Mouse (Mus musculus): ENCODE measurements around the gene Tfrc. TPM values are rescaled to one million over a fixed set of nuclear protein-coding genes. Genes with fewer than 3 reads are reported as not detected.
"Not testable (repeated sequence)": the region's sequence is repeated elsewhere in the genome, so short reads cannot be mapped to it uniquely, and the experiment has no call there.

The Tfrc gene
- polyA plus RNA-seq, 1 experiment = 38.0 TPM

DNA sequence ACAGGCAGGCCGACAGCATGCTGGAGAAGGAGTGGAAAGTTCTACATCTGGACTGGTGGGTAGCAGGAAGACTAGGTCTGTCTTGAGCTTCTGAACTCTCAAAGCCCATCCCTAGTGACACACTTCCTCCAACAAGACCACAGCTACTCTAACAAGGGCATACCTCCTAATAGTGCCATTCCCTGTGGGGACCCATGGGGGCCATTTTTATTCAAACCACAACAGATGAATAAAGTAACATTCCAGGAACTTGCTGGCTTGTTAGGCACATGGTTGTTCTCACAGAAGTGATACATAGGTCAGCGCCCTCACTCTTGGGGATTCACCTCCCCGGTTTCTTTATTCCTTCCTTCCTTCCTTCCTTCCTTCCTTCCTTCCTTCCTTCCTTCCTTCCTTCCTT, 27.6 kb downstream of the Tfrc start:
- H3K27ac ChIP-seq (ENCODE audit: insufficient read depth, low read length) = no peak overlapping the region
- H3K4me1 ChIP-seq (ENCODE audit: control insufficient read depth, insufficient read depth, low read length) = peaks cover 14% of the 10 kb centered on the region
- no peak overlapping the region for H3K4me3 ChIP-seq (ENCODE audit: insufficient read depth, low read length)
- TF ChIP-seq POLR2A (IDR thresholded peaks at IDR 0.05; ENCODE audit: low read depth, low read length) (no peak), CTCF (IDR thresholded peaks at IDR 0.05; ENCODE audit: borderline replicate concordance, insufficient read depth, low read length) (no peak)

DNA sequence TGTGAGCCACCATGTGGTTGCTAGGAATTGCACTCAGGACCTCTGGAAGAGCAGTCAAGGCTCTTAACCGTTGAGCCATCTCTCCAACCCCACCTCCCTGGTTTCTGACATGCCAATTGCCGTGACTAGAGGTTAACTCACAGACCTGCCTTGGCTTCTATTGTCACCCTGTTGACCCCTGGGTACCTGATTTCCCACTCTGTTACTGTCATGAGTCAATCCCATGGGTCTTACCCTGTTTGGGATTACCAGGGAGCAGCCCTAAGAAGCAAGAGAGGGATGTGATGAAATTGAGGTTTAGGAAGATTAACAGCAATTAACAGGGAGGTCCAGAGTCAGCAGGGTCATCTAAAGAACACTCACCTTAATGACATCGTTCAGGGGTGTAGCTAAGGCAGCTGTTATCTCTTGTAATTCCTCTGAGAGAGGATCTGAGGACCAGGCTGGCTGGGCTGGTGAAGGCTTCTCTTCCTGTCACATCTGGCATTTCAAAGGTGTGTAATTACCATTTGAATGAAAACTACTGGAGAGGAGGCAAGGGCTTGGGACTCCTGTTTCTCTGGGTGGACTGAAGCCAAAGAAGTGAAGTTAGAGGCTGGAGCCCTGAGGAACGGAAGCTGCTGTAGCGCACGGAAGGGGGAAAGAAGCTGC, 28.3 kb downstream of the Tfrc start:
- TF ChIP-seq CTCF (IDR thresholded peaks at IDR 0.05; ENCODE audit: borderline replicate concordance, insufficient read depth, low read length) = no peak
- TF ChIP-seq POLR2A (IDR thresholded peaks at IDR 0.05; ENCODE audit: low read depth, low read length) = no peak
- Histone ChIP-seq H3K4me1 (ENCODE audit: control insufficient read depth, insufficient read depth, low read length) (peaks cover 18% of the 10 kb centered on the region), H3K27ac (ENCODE audit: insufficient read depth, low read length) (no peak overlapping the region), H3K4me3 (ENCODE audit: insufficient read depth, low read length) (no peak overlapping the region)

DNA sequence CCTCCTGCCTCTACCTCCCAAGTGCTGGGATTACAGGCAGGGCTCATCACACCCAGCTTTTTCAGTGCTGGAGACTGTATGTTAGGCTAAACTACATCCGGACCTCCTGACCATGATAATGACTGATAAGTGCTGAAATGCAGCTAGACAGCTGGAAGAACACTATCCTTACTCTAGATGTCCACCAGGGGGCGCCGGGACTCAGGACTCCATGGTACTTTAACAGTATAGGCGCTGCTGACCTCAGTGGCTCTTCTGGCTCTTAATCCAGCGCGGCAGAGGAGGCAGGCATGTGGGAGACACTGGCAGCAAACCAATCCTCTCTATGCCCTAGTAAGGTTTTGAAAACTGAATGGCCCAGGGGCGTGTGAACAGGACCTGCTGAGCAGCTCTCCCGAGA, 29.8 kb downstream of the Tfrc start:
- Histone ChIP-seq H3K4me3 (ENCODE audit: insufficient read depth, low read length) (no peak overlapping the region), H3K27ac (ENCODE audit: insufficient read depth, low read length) (peak overlapping the region; percentile 97), H3K4me1 (ENCODE audit: control insufficient read depth, insufficient read depth, low read length) (peaks cover 18% of the 10 kb centered on the region)
- TF ChIP-seq CTCF (IDR thresholded peaks at IDR 0.05; ENCODE audit: borderline replicate concordance, insufficient read depth, low read length) (peak; percentile 42; the same call in 1 of the 2 replicates), POLR2A (IDR thresholded peaks at IDR 0.05; ENCODE audit: low read depth, low read length) (no peak)

DNA sequence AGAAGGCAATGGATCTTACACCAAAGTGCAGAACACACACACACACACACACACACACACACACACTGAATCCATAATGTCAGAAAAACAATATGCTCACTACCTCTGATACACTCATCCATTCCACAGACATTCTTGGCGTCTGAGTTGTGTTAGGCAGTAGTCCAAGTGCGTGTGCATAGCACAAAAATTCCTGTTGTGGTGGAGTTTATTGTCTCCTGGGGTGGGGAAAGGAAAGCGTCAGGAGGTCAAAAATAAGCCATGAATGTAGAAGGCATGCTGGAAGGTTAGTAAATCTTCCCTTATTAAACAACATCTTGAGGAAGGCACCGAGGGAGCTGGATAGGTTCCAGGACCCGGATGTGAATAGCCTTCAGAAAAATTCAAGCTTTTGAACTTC, 31.4 kb downstream of the Tfrc start:
- Histone ChIP-seq H3K4me1 (ENCODE audit: control insufficient read depth, insufficient read depth, low read length) (peaks cover 18% of the 10 kb centered on the region), H3K27ac (ENCODE audit: insufficient read depth, low read length) (peak overlapping the region; percentile 97), H3K4me3 (ENCODE audit: insufficient read depth, low read length) (no peak overlapping the region)
- no peak for TF ChIP-seq CTCF (IDR thresholded peaks at IDR 0.05; ENCODE audit: borderline replicate concordance, insufficient read depth, low read length)
- peak; percentile 53; the same call in 1 of the 2 replicates for TF ChIP-seq POLR2A (IDR thresholded peaks at IDR 0.05; ENCODE audit: low read depth, low read length)

DNA sequence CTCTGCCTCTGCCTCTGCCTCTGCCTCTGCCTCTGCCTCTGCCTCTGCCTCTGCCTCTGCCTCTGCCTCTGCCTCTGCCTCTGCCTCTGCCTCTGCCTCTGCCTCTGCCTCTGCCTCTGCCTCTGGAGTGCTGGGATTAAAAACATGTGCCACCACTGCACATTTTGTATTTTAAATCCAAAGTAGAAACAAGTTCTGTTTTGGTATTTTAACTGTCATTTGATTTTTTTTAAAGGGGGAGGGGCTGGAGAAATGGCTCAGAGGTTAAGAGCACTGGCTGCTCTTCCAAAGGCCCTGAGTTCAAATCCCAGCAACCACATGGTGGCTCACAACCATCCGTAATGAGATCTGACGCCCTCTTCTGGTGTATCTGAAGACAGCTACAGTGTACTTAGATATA, 32.0 kb downstream of the Tfrc start:
- H3K4me3 ChIP-seq (ENCODE audit: insufficient read depth, low read length) = not testable (repeated sequence)
- peaks cover 18% of the 10 kb centered on the region for H3K4me1 ChIP-seq (ENCODE audit: control insufficient read depth, insufficient read depth, low read length)
- peak overlapping the region; percentile 93 for H3K27ac ChIP-seq (ENCODE audit: insufficient read depth, low read length)

DNA sequence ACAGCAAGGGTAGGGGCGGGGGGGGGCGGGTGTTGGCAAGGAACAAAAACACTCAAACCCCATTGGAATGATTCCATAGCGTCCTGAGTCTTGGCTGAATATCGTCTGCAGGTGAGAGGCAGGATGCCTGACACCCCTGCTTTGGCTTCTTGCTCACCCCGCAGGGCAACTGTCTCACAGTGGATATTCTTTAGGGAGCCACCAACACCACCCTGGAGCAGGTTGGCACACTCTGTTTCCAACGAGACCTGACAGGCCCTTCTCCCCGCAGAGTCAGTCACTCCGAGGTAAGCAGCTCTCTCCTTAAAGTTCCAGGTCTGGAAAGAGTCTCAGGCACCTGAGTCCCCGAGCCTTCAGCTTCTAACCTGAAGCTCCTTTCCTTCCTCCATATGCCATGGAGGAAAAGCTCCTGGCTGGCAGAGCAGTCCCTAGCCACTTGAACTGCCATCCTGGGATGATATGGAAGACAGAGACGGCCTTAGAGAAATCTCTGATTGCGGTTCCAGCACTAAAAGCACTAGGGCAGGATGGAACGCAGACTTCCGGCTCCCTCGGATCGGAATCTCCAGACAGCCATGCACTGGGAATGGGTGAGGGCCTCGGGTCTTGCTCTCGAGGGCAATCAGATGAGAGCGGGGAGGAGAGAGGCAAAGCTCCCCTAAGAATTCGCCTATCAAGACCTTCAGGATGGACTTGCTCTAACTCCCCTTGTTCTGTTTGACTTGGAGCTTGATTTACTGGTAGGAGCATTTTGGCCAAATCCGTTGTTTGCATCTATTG, 32.9 kb downstream of the Tfrc start:
- peak overlapping the region; percentile 46 for H3K27ac ChIP-seq (ENCODE audit: insufficient read depth, low read length)
- peaks cover 21% of the 10 kb centered on the region for H3K4me1 ChIP-seq (ENCODE audit: control insufficient read depth, insufficient read depth, low read length)
- H3K4me3 ChIP-seq (ENCODE audit: insufficient read depth, low read length) = no peak overlapping the region
- no peak for TF ChIP-seq CTCF (IDR thresholded peaks at IDR 0.05; ENCODE audit: borderline replicate concordance, insufficient read depth, low read length)
- TF ChIP-seq POLR2A (IDR thresholded peaks at IDR 0.05; ENCODE audit: low read depth, low read length) = no peak

DNA sequence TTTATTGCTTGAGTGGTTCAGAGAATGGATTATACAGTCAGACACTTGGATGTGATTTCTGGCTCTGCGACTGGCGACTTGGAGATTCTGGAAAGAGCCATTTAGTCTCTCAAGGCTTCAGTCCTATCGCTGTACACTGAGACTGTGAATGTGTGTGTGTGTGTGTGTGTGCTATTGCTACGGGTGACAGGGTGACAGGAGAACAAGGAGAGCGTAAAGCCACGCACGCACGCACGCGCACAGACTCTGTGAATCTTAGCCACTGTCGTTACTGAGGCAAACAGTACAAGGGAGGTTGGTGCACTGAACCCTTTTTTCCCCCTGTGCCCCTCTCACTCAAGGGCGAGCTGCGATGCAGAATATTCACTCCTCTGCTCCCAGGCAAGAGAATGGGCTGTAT, 33.6 kb downstream of the Tfrc start:
- no peak overlapping the region for H3K27ac ChIP-seq (ENCODE audit: insufficient read depth, low read length)
- peaks cover 21% of the 10 kb centered on the region for H3K4me1 ChIP-seq (ENCODE audit: control insufficient read depth, insufficient read depth, low read length)
- H3K4me3 ChIP-seq (ENCODE audit: insufficient read depth, low read length) = no peak overlapping the region
- no peak for TF ChIP-seq CTCF (IDR thresholded peaks at IDR 0.05; ENCODE audit: borderline replicate concordance, insufficient read depth, low read length)
- TF ChIP-seq POLR2A (IDR thresholded peaks at IDR 0.05; ENCODE audit: low read depth, low read length) = no peak

DNA sequence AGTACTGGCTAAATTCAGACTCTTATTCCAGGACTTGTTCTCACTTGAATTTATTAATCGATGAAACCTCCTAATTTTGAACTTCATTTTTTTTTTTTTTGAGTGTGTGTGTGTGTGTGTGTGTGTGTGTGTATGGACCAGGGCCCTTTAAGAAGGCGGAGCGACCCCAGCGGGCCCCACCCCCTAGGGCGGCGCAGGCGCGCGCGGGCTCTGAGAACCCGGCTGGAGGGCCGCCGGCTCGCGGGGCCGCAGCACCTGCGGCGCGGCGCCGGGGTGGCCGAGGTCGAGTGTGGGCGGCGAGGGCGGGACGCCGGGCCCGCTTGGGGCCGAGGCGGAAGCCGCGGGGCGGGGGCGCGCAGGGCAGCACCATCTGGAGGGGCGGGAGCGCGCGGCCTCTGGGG, 34.9 kb downstream of the Tfrc start, which contains the start of gene Tnk2:
TSS of gene Tnk2 (plus strand) at position 214 of the 401 bp plus-strand sequence.
- peak within 1 kb of the TSS; percentile 76 for H3K27ac ChIP-seq (ENCODE audit: insufficient read depth, low read length)
- H3K4me3 ChIP-seq (ENCODE audit: insufficient read depth, low read length) = peak within 1 kb of the TSS; percentile 87
- peaks cover 18% of the 10 kb centered on the region for H3K4me1 ChIP-seq (ENCODE audit: control insufficient read depth, insufficient read depth, low read length)
- TF ChIP-seq CTCF (IDR thresholded peaks at IDR 0.05; ENCODE audit: borderline replicate concordance, insufficient read depth, low read length) = no peak
- peak; percentile 37; the same call in 1 of the 2 replicates for TF ChIP-seq POLR2A (IDR thresholded peaks at IDR 0.05; ENCODE audit: low read depth, low read length)

DNA sequence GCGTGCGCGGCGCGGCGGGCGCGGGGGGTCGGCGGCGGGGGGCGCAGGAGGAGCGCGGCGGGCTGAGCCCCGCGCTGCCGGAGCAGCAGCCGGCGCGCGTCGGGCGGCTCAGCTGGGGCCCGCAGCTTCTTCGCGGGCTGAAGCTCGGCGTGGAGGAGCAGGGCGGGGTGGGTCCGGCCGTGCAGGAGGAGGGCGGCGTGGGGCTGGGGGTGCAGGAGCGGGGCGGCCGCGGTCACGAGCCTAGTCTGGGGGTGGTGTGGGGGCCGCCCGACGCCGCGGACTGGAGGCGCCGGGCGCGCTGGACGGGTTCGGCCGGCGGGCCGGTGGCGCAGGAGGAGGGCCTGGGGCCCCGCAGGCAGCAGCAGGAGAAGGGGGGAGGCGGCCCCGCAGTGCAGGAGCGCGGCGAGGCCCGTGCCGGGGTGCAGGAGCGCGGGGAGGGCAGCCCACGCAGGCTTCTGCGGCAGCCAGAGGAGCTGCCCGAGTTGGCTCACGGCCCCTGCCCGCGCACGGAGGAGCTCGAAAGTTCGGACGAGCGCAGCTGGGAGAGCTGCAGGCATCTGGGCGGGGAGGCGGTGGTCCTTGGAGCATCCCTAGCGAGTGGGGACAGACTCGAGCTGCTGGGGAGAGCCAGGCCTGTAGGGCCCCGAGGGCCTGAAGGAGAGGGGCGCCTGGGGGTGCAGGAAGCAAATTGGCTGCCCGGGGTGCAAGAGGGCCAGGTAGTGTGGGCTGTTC, 35.5 kb downstream of the Tfrc start:
- no peak for TF ChIP-seq POLR2A (IDR thresholded peaks at IDR 0.05; ENCODE audit: low read depth, low read length)
- TF ChIP-seq CTCF (IDR thresholded peaks at IDR 0.05; ENCODE audit: borderline replicate concordance, insufficient read depth, low read length) = no peak

DNA sequence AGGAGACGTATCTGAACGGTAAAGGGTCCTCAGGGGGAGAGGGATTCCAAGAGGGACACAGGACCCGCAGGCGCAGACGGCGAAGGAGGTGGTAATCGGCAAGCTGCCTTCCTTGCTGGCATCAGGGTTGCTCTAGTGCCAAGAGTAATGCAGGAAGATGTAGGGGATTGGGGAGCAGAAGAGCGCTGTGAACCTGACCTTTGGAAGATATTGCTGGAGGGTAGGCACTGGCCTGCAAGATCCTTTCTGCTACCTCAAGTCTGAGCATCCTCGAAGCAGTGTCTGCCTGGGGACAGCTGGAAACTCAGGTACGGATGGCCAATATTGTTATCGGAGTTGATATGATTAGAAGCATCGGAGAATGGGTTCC, 36.1 kb downstream of the Tfrc start:
- TF ChIP-seq POLR2A (IDR thresholded peaks at IDR 0.05; ENCODE audit: low read depth, low read length) (no peak), CTCF (IDR thresholded peaks at IDR 0.05; ENCODE audit: borderline replicate concordance, insufficient read depth, low read length) (no peak)
- peak overlapping the region; percentile 87 for H3K4me3 ChIP-seq (ENCODE audit: insufficient read depth, low read length)
- H3K4me1 ChIP-seq (ENCODE audit: control insufficient read depth, insufficient read depth, low read length) = peaks cover 14% of the 10 kb centered on the region
- peak overlapping the region; percentile 76 for H3K27ac ChIP-seq (ENCODE audit: insufficient read depth, low read length)

More for the DNA sequence above, 35.5 kb downstream of the Tfrc start:
- H3K4me1 ChIP-seq (ENCODE audit: control insufficient read depth, insufficient read depth, low read length) = peaks cover 15% of the 10 kb centered on the region
- H3K27ac ChIP-seq (ENCODE audit: insufficient read depth, low read length) = peak overlapping the region; percentile 76
- H3K4me3 ChIP-seq (ENCODE audit: insufficient read depth, low read length) = peak overlapping the region; percentile 87
